Mouse (Mus musculus): ENCODE measurements at regions not wholly inside any gene's neighbourhood (a gene's known extent, or its start where the extent isn't known, plus 50 kb on each side); places are given as distances from the start of the nearest gene placed in this dataset.
A peak's percentile ranks its signal among the peaks of the same experiment; 100 is the strongest.

DNA sequence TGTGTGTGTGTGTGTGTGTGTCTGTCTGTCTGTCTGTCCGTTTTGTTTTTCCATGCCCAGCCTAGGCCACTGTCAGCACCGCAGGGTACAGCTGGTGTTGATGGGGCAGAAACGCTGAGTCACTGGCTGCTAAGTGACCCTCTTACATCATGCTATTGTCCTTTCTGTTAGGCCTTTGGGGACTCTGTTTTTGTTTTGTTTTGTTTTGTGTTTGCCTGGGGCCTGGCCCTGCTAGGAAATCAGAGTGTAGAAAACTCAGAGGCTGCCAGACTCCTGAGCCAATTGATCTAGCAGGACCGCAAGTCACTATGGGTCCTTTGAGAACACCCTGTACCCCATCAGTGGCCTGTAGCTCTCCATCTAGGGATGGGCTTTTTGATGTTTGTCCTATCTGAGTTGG is 59.9 kb upstream of the Ahctf1 start:
- Histone ChIP-seq H3K9me3 (no peaks in the 10 kb centered on the region), H3K4me2 (replicated peaks) (no peak overlapping the region), H3K9ac (no peak overlapping the region), H3K27me3 (no peaks in the 10 kb centered on the region), H3K4me1 (peaks cover 6% of the 10 kb centered on the region; the same call in 1 of the 2 replicates), H3K4me3 (no peak overlapping the region), H3K27ac (no peak overlapping the region), H3K36me3 (no peaks in the 10 kb centered on the region)
- no peak for ATAC-seq (ENCODE audit: low FRiP score, low read depth)
- WGBS: 54% methylated on average over 4 of the region's 4 CpGs

GRCm38 (mm10) chr1:179862941-179863340 is 59.5 kb upstream of the Ahctf1 start:
- WGBS: 77% methylated on average over 3 of the region's 3 CpGs
- no peaks in the 10 kb centered on the region for H3K27me3 ChIP-seq
- H3K9ac ChIP-seq: no peak overlapping the region
- H3K36me3 ChIP-seq: no peaks in the 10 kb centered on the region
- H3K4me3 ChIP-seq: no peak overlapping the region
- peaks cover 6% of the 10 kb centered on the region; the same call in 1 of the 2 replicates for H3K4me1 ChIP-seq
- ATAC-seq (ENCODE audit: low FRiP score, low read depth): no peak
- H3K4me2 ChIP-seq (replicated peaks): no peak overlapping the region
- H3K9me3 ChIP-seq: no peaks in the 10 kb centered on the region
- H3K27ac ChIP-seq: no peak overlapping the region

DNA sequence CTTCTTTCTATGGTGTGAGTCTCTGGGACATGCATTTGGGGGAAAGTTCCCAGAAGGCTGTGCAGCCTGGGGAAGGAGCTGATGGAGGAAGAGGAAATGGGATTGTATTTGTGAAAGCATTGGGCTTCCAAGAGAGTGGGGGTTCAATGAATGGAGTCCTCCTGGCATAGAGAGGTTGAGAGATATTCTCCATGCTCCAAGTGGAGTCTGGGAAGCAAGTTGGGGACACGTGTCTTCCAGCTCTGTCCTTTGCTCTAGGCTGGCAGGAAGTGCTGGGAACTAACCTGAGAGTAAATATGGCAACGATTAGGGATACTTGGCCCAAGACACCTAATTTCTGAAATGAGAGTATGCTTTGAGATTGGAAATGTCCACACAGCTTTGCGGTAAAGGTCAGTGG is 58.3 kb upstream of the Ahctf1 start:
- Histone ChIP-seq H3K4me2 (replicated peaks) (no peak overlapping the region), H3K9me3 (no peaks in the 10 kb centered on the region), H3K9ac (no peak overlapping the region), H3K27ac (no peak overlapping the region), H3K27me3 (no peaks in the 10 kb centered on the region), H3K4me1 (peaks cover 6% of the 10 kb centered on the region; the same call in 1 of the 2 replicates), H3K4me3 (no peak overlapping the region), H3K36me3 (no peaks in the 10 kb centered on the region)
- no peak for ATAC-seq (ENCODE audit: low FRiP score, low read depth)
- 79% methylated on average over 3 of the region's 3 CpGs for WGBS

GRCm38 (mm10) chr1:179859552-179859902 is 56.0 kb upstream of the Ahctf1 start:
- WGBS: 83% methylated on average over 8 of the region's 8 CpGs
- Histone ChIP-seq H3K4me2 (replicated peaks) (no peak overlapping the region), H3K36me3 (no peaks in the 10 kb centered on the region), H3K4me3 (no peak overlapping the region), H3K9me3 (no peaks in the 10 kb centered on the region), H3K27me3 (no peaks in the 10 kb centered on the region), H3K9ac (no peak overlapping the region), H3K4me1 (0 out of 2 replicates have a peak, but pooled peaks cover under 1% of the 10 kb centered on the region), H3K27ac (no peak overlapping the region)
- no peak for ATAC-seq (ENCODE audit: low FRiP score, low read depth)

- no peak overlapping the region for H3K4me3 ChIP-seq
- ATAC-seq (ENCODE audit: low FRiP score, low read depth): peak; percentile 75
- H3K9ac ChIP-seq: no peak overlapping the region
- H3K27me3 ChIP-seq: no peaks in the 10 kb centered on the region
- no peaks in the 10 kb centered on the region for H3K9me3 ChIP-seq
- no peak overlapping the region for H3K4me2 ChIP-seq (replicated peaks)
- no peak overlapping the region for H3K27ac ChIP-seq
- peaks cover 5% of the 10 kb centered on the region for H3K4me1 ChIP-seq
- WGBS: 46% methylated on average over 14 of the region's 14 CpGs
- H3K36me3 ChIP-seq: no peaks in the 10 kb centered on the region
Measured at GRCm38 (mm10) chr1:179858780-179859551, 55.5 kb upstream of the Ahctf1 start.

- H3K27ac ChIP-seq: peak overlapping the region; percentile 79
Measured at GRCm38 (mm10) chr1:179854288-179854965, 50.9 kb upstream of the Ahctf1 start.

More at GRCm38 (mm10) chr1:179854288-179854965, 50.9 kb upstream of the Ahctf1 start:
- Histone ChIP-seq H3K4me1 (peaks cover 16% of the 10 kb centered on the region), H3K27me3 (no peaks in the 10 kb centered on the region), H3K9me3 (no peaks in the 10 kb centered on the region), H3K9ac (peak overlapping the region; percentile 48; the same call in 1 of the 2 replicates), H3K36me3 (no peaks in the 10 kb centered on the region), H3K4me3 (no peak overlapping the region), H3K4me2 (replicated peaks) (no peak overlapping the region)
- WGBS: 50% methylated on average over 12 of the region's 12 CpGs
- no peak for ATAC-seq (ENCODE audit: low FRiP score, low read depth)

Data from limb, embryonic 13.5 days (tissue).